Mouse (Mus musculus): ENCODE data around the gene Rtn3.

Rtn3 gene

DNA sequence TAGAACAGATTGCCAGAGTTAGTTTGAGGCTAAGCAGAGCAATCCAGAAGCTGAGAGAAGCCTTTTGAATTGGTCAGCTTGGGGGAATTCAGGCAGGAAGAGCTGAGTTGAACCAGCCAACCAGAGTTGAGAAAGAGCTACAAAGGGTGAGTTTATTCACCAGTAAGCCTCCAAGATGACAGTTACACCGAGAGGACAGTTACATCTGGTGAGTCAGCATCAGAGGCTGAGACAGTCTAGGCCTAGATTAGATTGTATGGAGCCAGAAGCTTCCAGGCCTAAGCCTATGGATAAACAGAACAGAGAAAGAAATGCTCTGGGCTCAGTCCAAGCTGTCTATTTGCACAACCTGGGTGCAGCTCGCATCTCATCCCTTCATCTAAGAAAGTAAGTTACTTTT, 105.4 kb downstream of the Rtn3 start:
- DNase-seq, result no peak

Measured in retina, postnatal 1 day (tissue).